In the genomic region with DNA sequence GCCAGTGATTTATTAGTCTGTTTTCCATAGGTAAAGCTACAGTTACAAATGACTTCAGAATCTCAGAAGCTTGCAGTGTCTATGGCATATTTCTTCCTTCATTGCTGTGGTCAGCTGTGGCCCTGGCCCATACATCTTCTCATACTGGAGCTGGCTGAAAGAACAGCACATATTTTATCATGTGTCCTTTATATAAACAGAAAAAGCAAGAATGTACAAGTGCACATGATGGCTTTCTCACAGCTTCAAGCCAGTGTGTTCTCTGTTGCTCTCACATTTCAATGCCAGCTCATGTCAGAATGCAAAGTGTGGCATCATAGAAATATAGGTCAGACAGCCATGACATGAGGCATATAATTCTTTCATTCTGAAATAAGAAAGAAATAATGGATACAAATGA, we compare ENCODE assay signal across 25 mouse cellular contexts.
DNase-seq lines count a peak whose midpoint lies in the region; ATAC-seq and TF ChIP-seq lines count a peak whose summit lies in the region.
"Had no signal": no experiment of that assay in that cellular context is flagged by ENCODE, and none has a peak within 500 bp of the region (broad histone marks: within the 10 kb centered on the region; RNA-seq: fewer than 3 reads in every experiment).

No protein-coding gene starts in this region.

- TF ChIP-seq POLR2A in embryonic fibroblast, embryonic 13.5 days (IDR thresholded peaks at IDR 0.05; ENCODE audit: low read depth, low read length): no peak

- H3K36me3 ChIP-seq in lung, embryonic 15.5 days: no peaks in the 10 kb centered on the region
- no peaks in the 10 kb centered on the region for H3K36me3 ChIP-seq in lung, postnatal 0 days (ENCODE audit: insufficient read depth, low read length)
- H3K36me3 ChIP-seq in hindbrain, embryonic 14.5 days (replicated peaks; ENCODE audit: control insufficient read depth, insufficient read depth): no peaks in the 10 kb centered on the region
- H3K36me3 ChIP-seq: embryonic facial prominence, embryonic 10.5 days; embryonic facial prominence, embryonic 12.5 days; forebrain, embryonic 10.5 days; forebrain, embryonic 12.5 days had no signal

- no peak for DNase-seq in lung, adult 18-20 months
- DNase-seq in lung, postnatal 0 days (ENCODE audit: low spot score): peak; percentile 38
- DNase-seq in lung, postnatal 25 days (ENCODE audit: low spot score): no peak
- peak; percentile 18 for DNase-seq in mesoderm, embryonic 11.5 days (ENCODE audit: low read depth, low spot score)
- no peak for DNase-seq in hindbrain, embryonic 14.5 days (ENCODE audit: low spot score)
- no peak for DNase-seq in thymus, postnatal 0 days (ENCODE audit: low spot score)
- DNase-seq: adrenal gland, adult 8-10 months; adrenal gland, postnatal 14 days; adrenal gland, postnatal 36 days; cerebellum, adult 11-12 months; cerebellum, adult 2 months; cerebellum, adult 9-10 months; cerebellum, postnatal 10 days; cerebellum, postnatal 25 days had no signal

- H3K9ac ChIP-seq in lung, embryonic 15.5 days: no peak overlapping the region
- H3K9ac ChIP-seq in lung, postnatal 0 days (replicated peaks; ENCODE audit: low read depth): no peak overlapping the region
- no peak overlapping the region for H3K9ac ChIP-seq in hindbrain, embryonic 14.5 days
- H3K9ac ChIP-seq: embryonic facial prominence, embryonic 12.5 days; forebrain, embryonic 12.5 days had no signal

- H3K4me2 ChIP-seq in lung, embryonic 15.5 days: no peak overlapping the region
- H3K4me2 ChIP-seq in lung, postnatal 0 days (replicated peaks; ENCODE audit: low read depth, low read length): no peak overlapping the region
- no peak overlapping the region for H3K4me2 ChIP-seq in hindbrain, embryonic 14.5 days (replicated peaks)
- H3K4me2 ChIP-seq: embryonic facial prominence, embryonic 12.5 days; forebrain, embryonic 12.5 days had no signal

- TF ChIP-seq CTCF in lung, postnatal 0 days (IDR thresholded peaks at IDR 0.05): no peak
- no peak for TF ChIP-seq CTCF in embryonic fibroblast, embryonic 13.5 days (IDR thresholded peaks at IDR 0.05; ENCODE audit: borderline replicate concordance, insufficient read depth, low read length)

- no peaks in the 10 kb centered on the region for H3K27me3 ChIP-seq in lung, embryonic 15.5 days
- H3K27me3 ChIP-seq in lung, postnatal 0 days (replicated peaks; ENCODE audit: insufficient read depth, low read length): no peaks in the 10 kb centered on the region
- no peaks in the 10 kb centered on the region for H3K27me3 ChIP-seq in hindbrain, embryonic 14.5 days (ENCODE audit: control insufficient read depth, insufficient read depth, low read length)
- H3K27me3 ChIP-seq: embryonic facial prominence, embryonic 12.5 days; forebrain, embryonic 12.5 days; Patski had no signal

- H3K9me3 ChIP-seq in lung, embryonic 15.5 days: no peaks in the 10 kb centered on the region
- H3K9me3 ChIP-seq in lung, postnatal 0 days (ENCODE audit: low read length): no peaks in the 10 kb centered on the region
- no peaks in the 10 kb centered on the region for H3K9me3 ChIP-seq in hindbrain, embryonic 14.5 days (ENCODE audit: control insufficient read depth, low read length)
- H3K9me3 ChIP-seq: embryonic facial prominence, embryonic 10.5 days; embryonic facial prominence, embryonic 12.5 days; forebrain, embryonic 10.5 days; forebrain, embryonic 12.5 days had no signal

- peak; percentile 73; the same call in 1 of the 2 replicates for ATAC-seq in lung, embryonic 15.5 days (ENCODE audit: borderline replicate concordance, extremely low read depth, low FRiP score, low TSS enrichment)
- peak; percentile 14; the same call in 1 of the 2 replicates for ATAC-seq in lung, postnatal 0 days
- no peak for ATAC-seq in hindbrain, embryonic 14.5 days (ENCODE audit: low FRiP score)
- ATAC-seq: activated CD4-positive, CD25-positive, alpha-beta regulatory T cell, adult 4 months; forebrain, embryonic 14.5 days; forebrain, embryonic 16.5 days; Patski had no signal

- H3K4me3 ChIP-seq in lung, embryonic 15.5 days: no peak overlapping the region
- H3K4me3 ChIP-seq in lung, postnatal 0 days (ENCODE audit: low read depth, low read length): no peak overlapping the region
- no peak overlapping the region for H3K4me3 ChIP-seq in embryonic fibroblast, embryonic 13.5 days (ENCODE audit: insufficient read depth, low read length)
- H3K4me3 ChIP-seq in hindbrain, embryonic 14.5 days (replicated peaks; ENCODE audit: low read length): no peak overlapping the region
- H3K4me3 ChIP-seq: embryonic facial prominence, embryonic 10.5 days; embryonic facial prominence, embryonic 12.5 days; erythroblast, embryonic 14.5 days; forebrain, embryonic 10.5 days; forebrain, embryonic 12.5 days had no signal

- TF ChIP-seq EP300 in lung, postnatal 0 days (IDR thresholded peaks at IDR 0.05): 0 out of 2 replicates have a peak, but pooled peaks have one; percentile 11

- 0 out of 2 replicates have a peak, but pooled peaks cover 8% of the 10 kb centered on the region for H3K4me1 ChIP-seq in lung, embryonic 15.5 days
- no peaks in the 10 kb centered on the region for H3K4me1 ChIP-seq in lung, postnatal 0 days (ENCODE audit: insufficient read depth, low read depth, low read length)
- peaks cover 2% of the 10 kb centered on the region; the same call in 1 of the 2 replicates for H3K4me1 ChIP-seq in embryonic fibroblast, embryonic 13.5 days (ENCODE audit: control insufficient read depth, insufficient read depth, low read length)
- no peaks in the 10 kb centered on the region for H3K4me1 ChIP-seq in hindbrain, embryonic 14.5 days (replicated peaks; ENCODE audit: control insufficient read depth, insufficient read depth, low read length)
- H3K4me1 ChIP-seq: embryonic facial prominence, embryonic 10.5 days; embryonic facial prominence, embryonic 12.5 days; forebrain, embryonic 10.5 days; forebrain, embryonic 12.5 days had no signal

- H3K27ac ChIP-seq in lung, embryonic 15.5 days: no peak overlapping the region
- no peak overlapping the region for H3K27ac ChIP-seq in lung, postnatal 0 days (ENCODE audit: low read length)
- peak overlapping the region; percentile 34; the same call in 1 of the 2 replicates for H3K27ac ChIP-seq in embryonic fibroblast, embryonic 13.5 days (ENCODE audit: insufficient read depth, low read length)
- no peak overlapping the region for H3K27ac ChIP-seq in hindbrain, embryonic 14.5 days
- H3K27ac ChIP-seq: embryonic facial prominence, embryonic 10.5 days; embryonic facial prominence, embryonic 12.5 days; forebrain, embryonic 10.5 days; forebrain, embryonic 12.5 days had no signal

Comparison
In these comparisons a context has a peak if more than half of its experiments do, and no peak if none do; other contexts are left out.
1. DNase-seq: peak in lung, postnatal 0 days (single experiment) and mesoderm, embryonic 11.5 days (single experiment); none in lung, adult 18-20 months (0 of 2), lung, postnatal 25 days (single experiment), hindbrain, embryonic 14.5 days (single experiment) and thymus, postnatal 0 days (single experiment).